Mouse (Mus musculus) R1 (cell line): ENCODE measurements around the gene Olfr104-ps.

Source experiments
- DNase-seq: peaks from one replicate; pipeline ENCODE4 v3.0.0-alpha.2; 2018; ENCODE audit warnings: low read depth, low spot score

Gene Olfr104-ps

DNA sequence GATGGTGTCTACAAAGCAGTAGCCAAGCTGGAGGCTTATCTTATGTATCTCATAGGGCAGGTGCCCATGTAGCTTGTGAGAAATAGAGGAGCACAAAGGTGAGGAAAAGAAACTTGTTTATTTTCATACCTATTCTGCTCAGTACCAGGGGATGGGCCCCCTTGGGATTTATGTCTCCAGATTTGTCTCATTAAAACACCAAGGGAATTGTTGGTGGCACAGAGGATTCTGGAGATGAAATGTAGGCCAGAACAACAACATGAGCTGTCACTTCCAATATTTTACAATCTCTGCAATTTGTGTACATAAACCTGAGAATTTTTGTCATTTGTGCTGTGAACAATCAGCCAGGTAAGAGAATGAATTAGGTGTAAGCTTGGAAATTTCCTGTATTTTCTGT is at the start of gene Olfr104-ps:
Olfr104-ps (plus strand) TSS at position 301 of the 400 bp plus-strand sequence.
- DNase-seq, result no peak

DNA sequence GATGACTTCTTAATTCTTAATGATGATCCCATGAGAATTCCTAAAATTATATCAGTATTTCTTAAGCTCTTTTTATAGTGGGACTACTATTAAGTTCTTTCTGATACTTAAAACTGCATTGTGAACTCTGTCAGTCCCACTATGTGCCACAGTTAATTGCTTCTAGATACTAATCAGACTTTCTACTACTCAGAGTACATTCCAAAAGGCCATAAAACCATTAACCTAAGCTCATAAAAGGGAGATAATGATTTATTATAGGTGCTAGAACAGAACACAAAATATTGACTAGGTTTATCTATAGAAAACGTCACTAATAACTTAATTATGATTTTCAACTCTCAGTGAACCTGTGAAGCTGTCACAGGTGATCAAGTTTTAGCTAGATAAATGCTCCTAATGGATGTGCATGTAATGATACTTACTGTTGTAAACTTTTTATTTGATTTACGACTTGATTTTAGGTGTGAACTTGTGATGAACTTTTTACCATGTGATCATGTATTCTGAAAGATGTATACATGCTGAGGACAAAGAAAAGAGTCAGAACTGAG is 49.2 kb upstream of the Olfr104-ps start:
- no peak for DNase-seq

- no peak for DNase-seq
Observed at GRCm38 (mm10) chr17:37316954-37317353, 42.4 kb upstream of the Olfr104-ps start, which contains the start of gene Olfr102. Gene Olfr102, minus strand, starts transcription at chr17:37317054.

GRCm38 (mm10) chr17:37339598-37339997 is 19.8 kb upstream of the Olfr104-ps start, which contains the start of gene Olfr103:
Gene Olfr103, minus strand, starts transcription at chr17:37339698.
- no peak for DNase-seq

GRCm38 (mm10) chr17:37378733-37379132 is 19.4 kb downstream of the Olfr104-ps start, which contains the start of gene Olfr105-ps:
Gene Olfr105-ps, plus strand, starts transcription at chr17:37379033.
- no peak for DNase-seq

- DNase-seq, result no peak
Observed at GRCm38 (mm10) chr17:37390093-37390492, 30.7 kb downstream of the Olfr104-ps start, which contains the start of gene Olfr106-ps. Gene Olfr106-ps, plus strand, starts transcription at chr17:37390393.

DNA sequence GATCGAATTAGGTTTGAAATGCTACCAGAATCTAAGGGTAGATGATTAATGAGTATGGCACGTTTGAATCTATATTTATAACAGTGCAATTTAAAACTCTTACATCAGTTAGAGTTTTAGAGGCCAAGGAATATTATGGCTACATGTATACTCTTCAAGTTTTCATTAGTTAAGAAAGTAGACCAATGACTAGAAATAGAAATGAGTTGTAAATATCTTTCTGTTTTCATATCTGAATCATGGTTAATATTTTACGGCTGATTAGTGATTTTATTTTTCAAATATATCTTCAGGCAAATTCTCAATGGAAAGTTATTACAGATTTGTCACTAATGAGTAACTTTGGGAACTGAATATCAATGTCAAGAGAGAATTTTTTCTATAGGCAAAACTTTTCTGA is 39.5 kb downstream of the Olfr104-ps start, which contains the start of gene Olfr107:
Olfr107 (plus strand) TSS at position 301 of the 400 bp plus-strand sequence.
- DNase-seq, result no peak

- no peak for DNase-seq
Observed at GRCm38 (mm10) chr17:37413380-37413779, 54.0 kb downstream of the Olfr104-ps start.
